Mouse (Mus musculus): Measurements from ENCODE around the gene Il17rd. TPM values are rescaled to one million over a fixed set of nuclear protein-coding genes. Genes with fewer than 3 reads are reported as not detected.

Il17rd gene
- polyA plus RNA-seq, 2 experiments = 6.0 to 15.4 TPM

DNA sequence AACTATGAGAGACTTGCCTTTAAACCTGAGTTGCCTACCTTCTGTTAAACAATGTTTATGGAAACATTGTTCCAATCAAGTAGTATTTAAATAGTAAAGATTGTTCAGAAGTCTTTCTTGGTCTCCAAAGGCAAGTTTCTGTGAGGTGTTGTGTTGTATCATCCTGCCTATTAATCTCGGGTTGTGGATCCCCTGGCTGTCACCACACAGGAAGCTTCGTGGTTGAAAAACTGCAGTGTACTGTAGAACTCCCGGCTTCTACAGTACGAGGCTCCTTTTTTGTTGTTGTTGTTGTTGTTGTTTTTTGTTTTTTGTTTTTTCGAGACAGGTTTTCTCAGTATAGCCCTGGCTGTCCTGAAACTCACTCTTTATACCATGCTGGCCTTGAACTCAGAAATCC lies 46.7 kb downstream of the Il17rd start:
- ATAC-seq (ENCODE audit: low FRiP score, low read depth) = no peak
- Histone ChIP-seq H3K36me3 (ENCODE audit: control insufficient read depth, insufficient read depth, low read length) (peaks cover 58% of the 10 kb centered on the region), H3K27ac (replicated peaks; ENCODE audit: low read depth, low read length) (no peak overlapping the region), H3K9ac (ENCODE audit: low read depth, low read length, severe bottlenecking) (no peak overlapping the region), H3K9me3 (ENCODE audit: control insufficient read depth, low read length) (no peaks in the 10 kb centered on the region), H3K4me1 (ENCODE audit: control insufficient read depth, insufficient read depth, low read length) (no peaks in the 10 kb centered on the region), H3K4me2 (replicated peaks; ENCODE audit: low read depth, low read length, severe bottlenecking) (no peak overlapping the region), H3K4me3 (replicated peaks; ENCODE audit: low read length) (no peak overlapping the region), H3K27me3 (ENCODE audit: control insufficient read depth, insufficient read depth, low read length) (no peaks in the 10 kb centered on the region)
- TF ChIP-seq POLR2A (IDR thresholded peaks at IDR 0.05; ENCODE audit: borderline replicate concordance, extremely low read depth, insufficient read depth, insufficient read length) = no peak
- DNase-seq (ENCODE audit: low spot score) = no peak
- 77% methylated on average over 5 of the region's 5 CpGs for WGBS

DNA sequence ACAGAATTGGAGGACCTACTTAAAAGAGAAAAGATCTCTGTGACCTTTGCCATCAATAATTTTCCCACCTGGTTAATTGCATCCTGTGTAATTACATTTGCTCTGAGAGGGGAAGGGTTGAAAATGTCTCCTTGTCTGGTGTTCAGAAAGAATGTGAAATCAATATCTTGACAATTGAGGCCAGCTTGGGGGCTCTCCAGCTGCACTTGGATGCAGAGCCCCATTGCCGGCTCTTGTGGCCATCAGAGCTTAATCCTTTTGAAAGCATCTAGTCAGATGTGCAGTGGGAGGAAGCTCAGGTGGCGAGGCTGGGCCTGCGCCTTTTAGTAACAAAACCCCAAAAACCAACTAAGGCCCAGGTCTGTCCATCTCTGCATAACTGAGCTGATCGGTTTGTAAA lies 47.3 kb downstream of the Il17rd start:
- Histone ChIP-seq H3K27ac (replicated peaks; ENCODE audit: low read depth, low read length) (no peak overlapping the region), H3K36me3 (ENCODE audit: control insufficient read depth, insufficient read depth, low read length) (peaks cover 63% of the 10 kb centered on the region), H3K9me3 (ENCODE audit: control insufficient read depth, low read length) (no peaks in the 10 kb centered on the region), H3K4me1 (ENCODE audit: control insufficient read depth, insufficient read depth, low read length) (no peaks in the 10 kb centered on the region), H3K4me2 (replicated peaks; ENCODE audit: low read depth, low read length, severe bottlenecking) (no peak overlapping the region), H3K4me3 (replicated peaks; ENCODE audit: low read length) (no peak overlapping the region), H3K9ac (ENCODE audit: low read depth, low read length, severe bottlenecking) (no peak overlapping the region), H3K27me3 (ENCODE audit: control insufficient read depth, insufficient read depth, low read length) (no peaks in the 10 kb centered on the region)
- no peak for TF ChIP-seq POLR2A (IDR thresholded peaks at IDR 0.05; ENCODE audit: borderline replicate concordance, extremely low read depth, insufficient read depth, insufficient read length)
- ATAC-seq (ENCODE audit: low FRiP score, low read depth) (no peak), DNase-seq (ENCODE audit: low spot score) (no peak)
- 44% methylated on average over 4 of the region's 4 CpGs for WGBS

DNA sequence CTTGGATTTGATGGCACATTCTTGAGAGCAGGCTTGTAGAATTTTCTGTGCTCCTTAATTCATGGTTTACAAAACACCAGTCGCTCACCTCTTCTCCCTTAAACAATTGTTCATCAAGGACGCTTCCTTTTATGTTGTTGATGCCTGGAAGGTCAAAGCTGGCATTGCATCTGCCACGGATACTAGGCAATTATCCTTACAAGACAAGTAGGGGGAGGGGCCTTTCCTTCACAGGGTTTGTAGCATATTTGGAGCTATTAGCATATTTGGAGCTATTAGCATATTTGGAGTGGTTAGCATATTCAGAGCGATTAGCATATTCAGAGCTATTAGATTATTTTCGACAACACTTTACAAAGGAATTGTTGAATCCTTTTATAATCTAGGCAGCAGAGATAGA lies 55.5 kb downstream of the Il17rd start:
- Histone ChIP-seq H3K4me2 (replicated peaks; ENCODE audit: low read depth, low read length, severe bottlenecking) (no peak overlapping the region), H3K9me3 (ENCODE audit: control insufficient read depth, low read length) (no peaks in the 10 kb centered on the region), H3K36me3 (ENCODE audit: control insufficient read depth, insufficient read depth, low read length) (peaks cover 82% of the 10 kb centered on the region), H3K27me3 (ENCODE audit: control insufficient read depth, insufficient read depth, low read length) (no peaks in the 10 kb centered on the region), H3K27ac (replicated peaks; ENCODE audit: low read depth, low read length) (no peak overlapping the region), H3K9ac (ENCODE audit: low read depth, low read length, severe bottlenecking) (no peak overlapping the region), H3K4me3 (replicated peaks; ENCODE audit: low read length) (no peak overlapping the region), H3K4me1 (ENCODE audit: control insufficient read depth, insufficient read depth, low read length) (no peaks in the 10 kb centered on the region)
- WGBS = 85% methylated on average over 5 of the region's 5 CpGs
- no peak for TF ChIP-seq POLR2A (IDR thresholded peaks at IDR 0.05; ENCODE audit: borderline replicate concordance, extremely low read depth, insufficient read depth, insufficient read length)
- DNase-seq (ENCODE audit: low spot score) (no peak), ATAC-seq (ENCODE audit: low FRiP score, low read depth) (no peak)

DNA sequence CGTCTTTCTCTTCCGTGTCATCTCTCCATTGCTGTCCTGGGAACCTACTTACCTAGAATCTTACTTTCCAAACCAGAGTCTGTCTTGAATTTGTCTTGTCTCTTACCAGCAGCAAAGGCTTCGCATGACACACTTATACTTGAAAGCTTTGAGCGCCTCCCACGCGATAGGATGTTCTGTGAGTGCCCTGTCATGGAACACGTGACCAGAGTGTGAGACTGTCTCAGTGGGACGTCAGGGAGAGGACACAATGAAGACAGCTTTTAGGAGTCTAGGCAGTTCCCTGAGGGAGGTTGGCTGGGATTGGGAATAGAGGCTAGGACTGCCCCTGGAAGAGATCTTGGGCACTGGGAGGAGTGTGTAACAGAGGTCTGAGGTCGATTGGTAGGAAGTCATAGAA lies 57.4 kb downstream of the Il17rd start:
- WGBS = 73% methylated on average over 9 of the region's 9 CpGs
- no peak for DNase-seq (ENCODE audit: low spot score)
- H3K27ac ChIP-seq (replicated peaks; ENCODE audit: low read depth, low read length) = no peak overlapping the region

DNA sequence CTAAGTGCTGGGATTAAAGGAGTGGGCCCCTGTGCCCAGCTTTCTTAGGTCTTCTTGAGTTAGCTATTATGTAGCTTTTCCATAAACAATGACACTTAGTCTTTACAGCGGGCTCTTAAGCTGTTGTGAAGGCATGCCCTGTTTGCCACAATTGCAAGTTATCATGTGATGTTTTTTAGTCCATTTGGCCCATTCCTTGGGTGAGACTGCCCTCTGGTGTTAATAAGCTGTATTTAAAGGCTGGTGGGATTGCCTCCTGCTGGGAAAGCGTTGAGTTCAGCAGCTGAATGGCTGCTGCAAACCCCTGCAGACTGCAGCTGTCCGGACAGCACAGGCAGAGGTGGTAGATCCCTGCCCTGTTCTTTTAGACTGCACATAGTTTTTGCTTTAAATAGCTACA lies 58.0 kb downstream of the Il17rd start:
- ATAC-seq (ENCODE audit: low FRiP score, low read depth) (peak; percentile 66; the same call in 1 of the 2 replicates), DNase-seq (ENCODE audit: low spot score) (peak; percentile 77)
- no peak for TF ChIP-seq POLR2A (IDR thresholded peaks at IDR 0.05; ENCODE audit: borderline replicate concordance, extremely low read depth, insufficient read depth, insufficient read length)
- H3K9me3 ChIP-seq (ENCODE audit: control insufficient read depth, low read length) = no peaks in the 10 kb centered on the region
- H3K27me3 ChIP-seq (ENCODE audit: control insufficient read depth, insufficient read depth, low read length) = no peaks in the 10 kb centered on the region
- no peak overlapping the region for H3K4me2 ChIP-seq (replicated peaks; ENCODE audit: low read depth, low read length, severe bottlenecking)
- no peak overlapping the region for H3K9ac ChIP-seq (ENCODE audit: low read depth, low read length, severe bottlenecking)
- H3K27ac ChIP-seq (replicated peaks; ENCODE audit: low read depth, low read length) = no peak overlapping the region
- no peak overlapping the region for H3K4me3 ChIP-seq (replicated peaks; ENCODE audit: low read length)
- peaks cover 88% of the 10 kb centered on the region for H3K36me3 ChIP-seq (ENCODE audit: control insufficient read depth, insufficient read depth, low read length)
- WGBS = 22% methylated on average over 3 of the region's 3 CpGs
- H3K4me1 ChIP-seq (ENCODE audit: control insufficient read depth, insufficient read depth, low read length) = peaks cover 6% of the 10 kb centered on the region; the same call in 1 of the 2 replicates

More for the DNA sequence above, 57.4 kb downstream of the Il17rd start:
- Histone ChIP-seq H3K4me2 (replicated peaks; ENCODE audit: low read depth, low read length, severe bottlenecking) (no peak overlapping the region), H3K9me3 (ENCODE audit: control insufficient read depth, low read length) (no peaks in the 10 kb centered on the region), H3K27me3 (ENCODE audit: control insufficient read depth, insufficient read depth, low read length) (no peaks in the 10 kb centered on the region), H3K9ac (ENCODE audit: low read depth, low read length, severe bottlenecking) (no peak overlapping the region), H3K4me3 (replicated peaks; ENCODE audit: low read length) (no peak overlapping the region), H3K4me1 (ENCODE audit: control insufficient read depth, insufficient read depth, low read length) (peaks cover 5% of the 10 kb centered on the region; the same call in 1 of the 2 replicates), H3K36me3 (ENCODE audit: control insufficient read depth, insufficient read depth, low read length) (peaks cover 84% of the 10 kb centered on the region)
- no peak for ATAC-seq (ENCODE audit: low FRiP score, low read depth)
- no peak for TF ChIP-seq POLR2A (IDR thresholded peaks at IDR 0.05; ENCODE audit: borderline replicate concordance, extremely low read depth, insufficient read depth, insufficient read length)

DNA sequence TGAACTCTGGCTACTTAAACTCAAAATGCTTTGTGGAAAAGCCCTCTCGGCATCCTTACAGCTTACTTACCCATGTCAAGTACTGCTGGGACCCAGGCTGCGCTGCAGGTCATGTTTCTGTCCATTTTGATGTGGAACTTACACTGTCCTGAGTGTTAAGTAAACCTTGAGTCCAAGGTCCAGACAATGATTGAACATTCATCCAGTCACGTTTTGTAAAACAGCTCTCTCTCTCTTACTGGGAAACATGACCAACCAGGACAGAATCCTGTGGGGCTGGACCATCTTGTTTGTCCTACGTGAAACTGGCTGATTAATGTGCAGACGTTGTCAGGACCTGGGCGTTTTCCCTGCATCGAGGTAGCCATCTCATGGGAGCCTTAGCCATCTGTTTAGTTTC lies 63.0 kb downstream of the Il17rd start:
- Histone ChIP-seq H3K27ac (replicated peaks; ENCODE audit: low read depth, low read length) (0 out of 2 replicates have a peak overlapping the region, but pooled peaks have one; percentile 9), H3K4me1 (ENCODE audit: control insufficient read depth, insufficient read depth, low read length) (peaks cover 7% of the 10 kb centered on the region; the same call in 1 of the 2 replicates), H3K9ac (ENCODE audit: low read depth, low read length, severe bottlenecking) (no peak overlapping the region), H3K4me3 (replicated peaks; ENCODE audit: low read length) (no peak overlapping the region), H3K27me3 (ENCODE audit: control insufficient read depth, insufficient read depth, low read length) (no peaks in the 10 kb centered on the region), H3K9me3 (ENCODE audit: control insufficient read depth, low read length) (no peaks in the 10 kb centered on the region), H3K4me2 (replicated peaks; ENCODE audit: low read depth, low read length, severe bottlenecking) (no peak overlapping the region), H3K36me3 (ENCODE audit: control insufficient read depth, insufficient read depth, low read length) (peaks cover 44% of the 10 kb centered on the region)
- WGBS = 61% methylated on average over 7 of the region's 7 CpGs
- no peak for DNase-seq (ENCODE audit: low spot score)
- no peak for TF ChIP-seq POLR2A (IDR thresholded peaks at IDR 0.05; ENCODE audit: borderline replicate concordance, extremely low read depth, insufficient read depth, insufficient read length)
- ATAC-seq (ENCODE audit: low FRiP score, low read depth) = no peak
